Mouse (Mus musculus): ENCODE results near the gene Bcat2. TPM values are rescaled to one million over a fixed set of nuclear protein-coding genes. Genes with fewer than 3 reads are reported as not detected.
A peak's percentile ranks its signal among the peaks of the same experiment; 100 is the strongest.
"Not testable (repeated sequence)": the region's sequence is repeated elsewhere in the genome, so short reads cannot be mapped to it uniquely, and the experiment has no call there.

Gene Bcat2
- total RNA-seq (2021), result 10 to 100 TPM; 23.0 to 23.6 TPM

DNA sequence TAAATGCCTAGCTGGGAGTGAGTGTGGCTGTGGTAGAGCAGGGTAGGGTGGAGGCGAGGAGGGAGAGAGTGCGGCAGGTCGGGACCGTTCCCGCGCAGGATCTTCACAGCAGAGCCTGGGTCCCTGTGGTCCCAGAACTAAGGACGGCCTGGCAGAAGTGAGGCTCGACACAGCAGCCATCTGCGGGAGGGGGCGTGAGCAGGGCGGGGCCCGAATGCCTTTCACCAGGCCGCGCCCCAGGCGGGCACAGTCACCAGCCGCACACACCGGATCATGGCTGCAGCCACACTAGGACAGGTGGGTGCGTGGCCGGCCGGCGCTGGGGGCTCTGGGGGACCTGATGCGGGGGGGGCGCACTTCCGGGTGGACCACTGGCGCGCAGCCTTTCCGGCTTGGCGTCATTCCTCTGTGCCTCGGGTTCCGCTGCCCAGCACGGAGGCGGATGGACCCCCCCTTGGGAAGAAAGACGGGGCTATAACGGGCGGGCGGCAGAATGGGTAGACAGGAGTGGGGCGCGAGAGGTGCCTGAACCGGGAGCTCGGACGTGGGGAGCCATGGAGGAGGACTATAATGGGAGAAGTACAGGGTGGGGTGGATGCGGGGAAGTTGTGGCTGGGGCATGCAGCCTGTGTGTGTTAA lies at the start of gene Bcat2:
TSS of gene Bcat2 (plus strand) at position 51 of the 639 bp plus-strand sequence.
- DNase-seq (ENCODE audit: low spot score in 2 of 2), result peak; percentile 67 to 68
- intact Hi-C loops (cut with DNase I), result no loop called here

DNA sequence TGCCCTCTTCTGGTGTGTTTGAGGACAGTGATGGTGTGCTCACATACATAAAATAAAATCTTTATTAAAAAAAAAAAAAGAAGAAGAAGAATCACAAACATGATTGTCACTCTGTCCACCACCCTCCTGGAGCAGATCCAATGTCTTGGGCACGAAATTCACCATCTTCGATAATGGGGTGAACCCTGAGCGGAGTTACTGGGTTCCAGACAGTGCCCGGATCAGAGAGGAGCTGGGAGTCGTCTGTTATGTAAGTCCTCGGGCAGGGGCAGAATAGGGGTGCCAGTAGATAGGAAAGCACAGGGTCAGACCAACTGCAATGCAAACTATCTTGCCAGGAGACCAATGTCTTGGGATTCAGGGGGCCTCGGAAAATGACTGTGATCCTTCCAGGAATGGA lies 49.3 kb upstream of the Bcat2 start:
- intact Hi-C loops (cut with DNase I), result loop anchor here (5.0 kb wide), 1 partner anchor 43 kb away; no protein-coding TSS in a partner anchor
- DNase-seq (ENCODE audit: low spot score in 2 of 2), result no peak

DNA sequence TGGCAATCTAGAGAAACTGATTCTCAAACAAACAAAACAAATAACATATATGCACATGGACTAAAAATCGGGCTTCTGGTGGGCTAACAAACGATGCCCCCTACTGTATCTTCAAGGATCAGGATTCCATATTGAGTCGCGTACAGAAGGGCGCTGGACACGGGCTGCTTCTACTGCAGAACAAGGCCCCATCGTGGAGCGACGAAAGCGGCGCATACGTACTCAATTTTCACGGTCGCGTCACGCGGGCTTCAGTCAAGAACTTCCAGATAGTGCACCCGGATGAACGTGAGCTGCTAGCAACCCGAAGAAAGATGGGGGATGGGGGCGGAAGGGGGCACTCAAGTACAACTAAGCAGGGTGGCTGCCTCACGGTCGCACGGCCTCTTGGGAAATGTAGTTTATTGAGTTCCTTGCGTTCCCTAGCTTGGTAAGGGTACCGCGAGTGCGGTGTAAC lies 48.2 kb upstream of the Bcat2 start:
- intact Hi-C loops (cut with DNase I), result loop anchor here (5.0 kb wide), 1 partner anchor 44 kb away; no protein-coding TSS in a partner anchor
- peak; percentile 91 to 96 for DNase-seq (ENCODE audit: low spot score in 2 of 2)

DNA sequence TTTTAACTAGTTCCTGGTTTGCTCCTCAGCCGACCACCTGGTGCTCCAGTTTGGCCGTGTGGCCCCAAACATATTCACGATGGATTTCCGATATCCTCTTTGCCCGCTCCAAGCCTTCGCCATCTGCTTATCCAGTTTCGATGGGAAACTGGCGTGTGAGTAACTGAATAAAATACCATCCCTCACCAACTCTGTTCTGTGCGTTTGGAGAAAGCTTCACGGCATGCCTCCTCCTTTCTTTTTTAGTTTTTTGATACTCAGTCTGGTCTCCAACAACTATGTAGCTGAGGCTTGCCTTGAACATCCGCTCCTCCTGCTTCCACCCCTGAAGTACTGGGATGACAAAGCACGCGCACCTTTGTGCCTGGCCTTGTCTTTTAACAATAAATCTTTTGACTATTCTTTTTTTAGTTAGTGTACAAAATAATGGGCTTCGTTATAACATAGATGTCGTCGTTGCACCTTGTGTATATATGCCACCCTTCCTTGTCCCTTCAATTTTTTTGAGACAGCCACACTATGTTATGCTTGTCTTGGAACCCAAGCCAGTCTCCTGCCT lies 47.7 kb upstream of the Bcat2 start:
- DNase-seq (ENCODE audit: low spot score in 2 of 2), result no peak
- intact Hi-C loops (cut with DNase I), result loop anchor here (5.0 kb wide), 1 partner anchor 45 kb away; no protein-coding TSS in a partner anchor

DNA sequence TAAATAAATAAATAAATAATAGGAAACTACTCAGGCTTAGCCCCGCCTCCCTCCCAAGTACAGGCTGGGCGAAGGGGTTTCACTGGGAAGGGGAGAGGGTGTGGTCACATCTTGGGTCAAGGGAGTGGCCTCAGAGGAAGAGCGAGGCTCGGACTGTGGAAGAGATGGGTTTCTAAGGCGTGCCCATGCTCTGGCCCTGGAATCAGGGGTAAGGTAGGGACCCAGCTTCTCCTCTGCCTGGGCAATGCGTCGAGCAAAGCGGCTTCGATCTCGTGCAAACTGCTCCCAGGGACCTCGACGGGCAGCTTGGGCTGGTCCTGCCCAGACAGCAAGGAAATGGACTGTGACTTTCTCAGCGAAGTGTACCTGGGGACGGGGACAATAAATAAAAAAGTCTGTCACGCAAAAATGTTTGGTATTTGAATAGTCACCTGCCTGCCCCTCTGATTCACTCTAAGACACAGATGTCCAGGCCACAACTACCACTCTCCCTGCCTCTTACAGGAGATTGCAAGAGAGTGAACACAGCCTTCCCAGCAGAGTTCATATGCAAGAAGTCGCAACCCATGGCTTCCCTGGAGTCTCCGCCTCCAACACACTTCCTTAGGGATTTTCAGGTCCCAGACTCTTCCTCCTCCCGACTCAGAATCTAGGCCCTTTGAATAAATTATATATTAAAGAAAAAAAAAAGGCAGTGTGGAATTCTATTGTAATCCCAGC lies 46.8 kb upstream of the Bcat2 start:
- intact Hi-C loops (cut with DNase I), result loop anchor here (5.0 kb wide), 1 partner anchor 46 kb away; no protein-coding TSS in a partner anchor
- DNase-seq (ENCODE audit: low spot score in 2 of 2), result no peak

DNA sequence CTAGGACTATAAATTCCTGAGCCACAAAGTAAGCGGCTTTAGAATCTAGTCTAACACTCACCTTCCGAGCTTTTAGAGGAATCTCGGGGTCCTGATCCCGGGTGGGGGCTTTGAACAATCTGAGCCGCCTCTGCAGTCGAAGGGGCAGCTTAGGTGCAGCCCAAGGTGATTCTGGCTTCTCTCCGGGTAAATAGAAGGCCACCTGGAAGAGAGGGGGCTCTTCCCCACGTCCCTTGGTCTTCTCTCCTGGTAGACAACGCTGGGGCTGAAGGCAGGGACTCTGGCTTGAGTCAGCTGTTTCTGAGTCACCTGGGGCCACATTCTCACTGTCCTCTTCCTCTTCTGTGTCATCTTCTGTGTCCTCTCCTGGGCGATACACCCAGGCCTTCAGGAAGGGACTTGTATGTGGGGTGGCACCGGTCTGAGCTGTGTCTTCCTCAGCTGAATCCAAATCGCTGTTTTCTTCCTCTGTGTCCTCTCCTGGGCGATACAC lies 46.2 kb upstream of the Bcat2 start:
- DNase-seq (ENCODE audit: low spot score in 2 of 2), result no peak
- intact Hi-C loops (cut with DNase I), result loop anchor here (5.0 kb wide), 1 partner anchor 46 kb away; no protein-coding TSS in a partner anchor

DNA sequence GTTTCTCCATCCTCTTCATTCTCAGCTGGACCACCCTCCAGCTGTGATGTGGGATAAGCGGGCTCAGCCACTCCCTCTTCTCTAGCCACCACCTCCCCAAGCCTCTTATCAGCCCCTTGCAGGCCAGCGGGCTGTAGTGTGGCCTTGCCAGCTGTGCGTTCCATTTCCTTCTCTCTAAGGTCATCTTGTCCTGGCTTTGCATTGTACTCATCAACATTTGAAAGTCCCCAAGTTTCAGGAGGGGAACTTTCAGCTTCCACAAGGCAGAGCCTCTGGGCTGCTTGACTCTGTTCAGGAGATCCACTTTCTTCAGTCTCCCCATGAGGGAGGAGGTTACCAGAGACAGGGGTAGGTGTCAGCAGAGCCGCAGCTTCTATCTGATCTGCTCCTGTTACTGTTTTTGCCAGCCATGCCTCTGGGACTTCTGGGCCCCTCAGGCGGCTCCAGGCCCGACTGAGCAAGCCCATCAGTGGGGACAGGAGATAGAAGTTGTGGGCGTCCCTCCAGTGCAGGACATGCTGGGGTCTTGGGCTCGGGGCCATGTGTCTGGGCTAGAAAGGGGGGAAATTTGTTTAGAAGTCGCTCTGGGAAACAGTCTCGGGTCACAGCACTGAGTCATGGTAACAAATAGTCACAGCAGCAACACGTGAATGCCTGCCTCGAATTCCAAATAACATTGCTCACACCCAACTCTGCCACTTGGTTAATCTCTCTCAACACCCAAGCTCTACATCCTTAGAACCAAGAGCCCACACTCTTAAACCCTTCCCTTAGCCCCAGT lies 44.9 kb upstream of the Bcat2 start:
- intact Hi-C loops (cut with DNase I), result loop anchor here (5.0 kb wide), 1 partner anchor 48 kb away; no protein-coding TSS in a partner anchor
- DNase-seq (ENCODE audit: low spot score in 2 of 2), result no peak

DNA sequence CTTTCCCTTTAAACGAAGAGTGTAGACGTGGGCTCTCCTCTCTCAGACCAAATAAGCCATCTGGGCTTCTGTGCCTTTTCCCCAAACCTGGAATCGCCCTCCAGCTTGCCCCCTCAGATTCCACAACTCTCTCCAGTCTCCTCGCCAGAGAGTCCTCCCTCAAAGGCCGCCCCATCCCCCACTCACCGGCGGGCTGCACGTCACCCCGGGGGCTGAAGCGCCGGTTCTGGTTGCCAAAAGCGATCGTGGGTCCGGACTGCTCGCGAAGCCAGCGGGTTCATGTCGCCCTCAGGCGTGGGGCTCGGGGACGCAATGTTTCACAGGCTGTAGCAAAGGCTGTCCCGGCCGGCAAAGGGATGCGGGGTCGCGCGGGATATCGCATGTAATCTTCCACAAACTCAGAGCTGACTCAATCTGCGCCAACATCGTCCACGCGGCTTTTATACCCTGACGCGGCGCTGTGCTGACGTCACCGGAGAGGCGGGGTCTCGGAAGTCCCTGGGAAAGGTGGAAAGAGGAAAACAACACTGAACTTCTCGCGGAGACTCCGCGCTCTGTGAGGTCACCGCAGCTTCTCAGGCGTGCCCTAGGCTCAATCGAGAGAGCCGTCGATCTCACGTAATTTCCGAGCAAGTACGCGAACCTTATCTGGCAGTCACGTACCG lies 44.0 kb upstream of the Bcat2 start, which contains the start of the genes Ppp1r15a and Plekha4:
TSS of gene Ppp1r15a (minus strand) at position 460 of the 665 bp plus-strand sequence.
TSS of gene Plekha4 (plus strand) at position 522 of the 665 bp plus-strand sequence.
- intact Hi-C loops (cut with DNase I), result no loop called here
- peak; percentile 94 to 95 for DNase-seq (ENCODE audit: low spot score in 2 of 2)

DNA sequence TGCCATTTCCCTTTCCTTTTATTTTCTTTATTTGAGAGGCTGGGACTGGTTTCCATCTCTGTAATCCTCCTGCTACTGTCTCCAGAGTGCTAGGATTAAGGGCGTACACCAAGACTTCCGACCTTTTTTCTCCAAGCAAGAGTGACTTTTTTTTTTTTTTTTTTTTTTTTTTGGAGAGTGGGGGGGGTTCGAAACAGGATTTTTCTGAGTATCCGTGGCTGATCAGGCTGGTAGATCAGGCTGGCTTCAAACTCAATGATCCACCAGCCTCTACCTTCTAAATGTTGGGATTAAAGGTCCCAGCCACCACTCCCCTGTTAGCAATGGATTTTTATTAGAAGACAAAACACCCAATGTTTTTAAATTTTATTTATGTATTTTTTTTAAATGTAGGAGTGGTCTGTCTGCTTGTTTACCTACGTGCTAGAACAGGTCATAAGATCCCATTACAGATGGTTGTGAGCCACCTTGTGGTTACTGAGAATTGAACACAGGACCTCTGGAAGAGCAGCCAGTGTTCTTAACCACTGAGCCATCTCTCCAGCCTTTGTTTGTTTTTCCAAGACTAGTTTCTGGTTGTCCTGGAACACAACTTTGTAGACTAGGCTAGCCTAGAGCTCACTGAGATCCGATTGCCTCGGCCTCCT lies 43.4 kb upstream of the Bcat2 start:
- DNase-seq (ENCODE audit: low spot score in 2 of 2), result no peak
- intact Hi-C loops (cut with DNase I), result no loop called here

DNA sequence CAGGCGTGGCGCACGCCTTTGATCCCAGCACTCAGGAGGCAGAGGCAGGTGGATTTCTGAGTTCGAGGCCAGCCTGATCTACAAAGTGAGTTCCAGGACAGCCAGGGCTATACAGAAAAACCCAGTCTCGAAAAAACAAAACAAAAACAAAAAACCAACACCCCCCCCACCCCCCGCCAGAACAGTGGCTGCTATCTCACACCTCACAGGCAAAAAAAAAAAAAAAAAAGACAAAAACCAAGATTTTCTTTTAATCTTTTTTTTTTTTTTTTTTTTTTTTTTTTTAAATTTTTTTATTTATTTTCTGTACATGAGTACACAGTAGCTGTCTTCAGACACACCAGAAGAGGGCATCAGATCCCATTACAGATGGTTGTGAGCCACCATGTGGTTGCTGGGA lies 42.8 kb upstream of the Bcat2 start:
- DNase-seq (ENCODE audit: low spot score in 2 of 2); intact Hi-C loops (cut with DNase I): not testable (repeated sequence)

DNA sequence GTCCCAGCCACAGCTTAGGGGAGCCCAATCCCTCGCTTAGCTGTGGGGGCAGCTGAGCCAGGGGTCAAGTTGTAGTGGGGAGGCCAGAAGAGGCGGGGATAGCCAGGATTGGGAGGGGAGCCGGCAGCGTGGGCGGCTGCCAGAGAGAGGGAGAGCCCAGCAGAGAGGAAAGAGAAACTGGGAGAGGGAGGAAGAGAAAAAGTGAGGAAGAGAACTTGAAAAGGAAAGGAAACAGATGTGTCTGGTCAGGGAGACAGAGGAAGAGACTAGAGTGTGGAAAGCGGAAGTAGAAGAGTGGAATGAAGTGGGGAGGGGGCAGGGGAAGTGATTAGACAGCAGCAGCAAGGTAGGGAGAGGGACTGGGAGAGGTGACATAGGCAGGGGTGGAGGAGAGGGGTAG lies 40.5 kb upstream of the Bcat2 start:
- intact Hi-C loops (cut with DNase I), result no loop called here
- DNase-seq (ENCODE audit: low spot score in 2 of 2), result no peak

DNA sequence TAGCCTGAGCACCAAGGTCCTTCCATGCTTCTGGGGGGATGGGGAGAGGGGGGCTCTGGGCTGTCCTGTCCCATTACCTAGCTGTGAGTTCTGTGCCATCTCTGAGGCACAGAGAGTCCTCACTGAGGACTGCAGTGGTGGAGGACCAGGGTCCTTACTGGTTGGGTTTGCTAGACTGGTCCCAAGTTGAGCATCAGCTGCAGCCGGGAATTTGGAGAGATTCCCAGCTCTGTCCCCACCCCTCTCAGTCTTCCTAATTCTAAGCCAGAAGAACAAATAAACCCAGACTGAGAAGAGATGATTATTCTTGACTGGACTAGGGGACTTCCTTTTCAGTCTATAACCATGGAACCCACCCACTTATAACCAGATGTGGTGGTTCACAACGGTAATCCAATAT lies 39.3 kb upstream of the Bcat2 start:
- intact Hi-C loops (cut with DNase I), result no loop called here

DNA sequence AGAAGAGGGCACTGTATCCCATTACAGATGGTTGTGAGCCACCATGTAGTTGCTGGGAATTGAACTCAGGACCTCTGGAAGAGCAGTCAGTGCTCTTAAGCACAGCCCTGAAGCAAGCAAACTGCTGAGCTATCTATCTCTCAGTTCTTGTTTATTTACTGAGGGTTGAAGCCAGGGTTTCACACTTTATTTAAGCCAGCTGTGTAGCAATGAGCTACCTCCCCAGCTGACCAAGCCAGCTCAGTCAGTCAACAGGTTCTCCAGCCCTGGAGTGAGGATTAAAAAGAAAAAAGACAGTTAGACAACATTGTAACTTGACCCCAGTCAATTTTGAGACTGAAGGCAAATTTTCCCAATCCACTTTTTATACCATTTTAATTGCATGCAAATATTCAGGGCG lies 34.3 kb upstream of the Bcat2 start:
- intact Hi-C loops (cut with DNase I), result no loop called here
- DNase-seq (ENCODE audit: low spot score in 2 of 2), result no peak

More for the DNA sequence above, 39.3 kb upstream of the Bcat2 start:
- no peak for DNase-seq (ENCODE audit: low spot score in 2 of 2)

DNA sequence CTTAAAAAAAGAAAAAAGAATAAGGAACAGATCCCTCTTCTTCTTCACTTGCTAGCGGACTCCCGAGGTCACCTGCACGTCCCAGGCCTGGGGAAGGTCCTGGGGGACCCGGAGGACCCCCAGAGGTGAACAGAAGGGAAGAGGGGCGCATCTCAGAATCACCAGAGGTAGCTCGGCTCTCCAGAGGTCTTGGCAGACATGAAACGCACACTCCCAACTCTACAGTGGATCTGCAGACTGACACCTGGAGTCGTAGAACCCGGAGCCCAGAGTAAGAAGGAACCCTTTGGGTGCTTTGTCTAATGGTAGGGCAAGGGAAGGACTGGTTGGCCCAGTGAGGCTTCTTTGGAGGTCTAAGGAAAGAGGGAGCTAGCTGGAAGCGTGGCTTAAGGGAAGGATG lies 32.4 kb upstream of the Bcat2 start:
- intact Hi-C loops (cut with DNase I), result no loop called here

DNA sequence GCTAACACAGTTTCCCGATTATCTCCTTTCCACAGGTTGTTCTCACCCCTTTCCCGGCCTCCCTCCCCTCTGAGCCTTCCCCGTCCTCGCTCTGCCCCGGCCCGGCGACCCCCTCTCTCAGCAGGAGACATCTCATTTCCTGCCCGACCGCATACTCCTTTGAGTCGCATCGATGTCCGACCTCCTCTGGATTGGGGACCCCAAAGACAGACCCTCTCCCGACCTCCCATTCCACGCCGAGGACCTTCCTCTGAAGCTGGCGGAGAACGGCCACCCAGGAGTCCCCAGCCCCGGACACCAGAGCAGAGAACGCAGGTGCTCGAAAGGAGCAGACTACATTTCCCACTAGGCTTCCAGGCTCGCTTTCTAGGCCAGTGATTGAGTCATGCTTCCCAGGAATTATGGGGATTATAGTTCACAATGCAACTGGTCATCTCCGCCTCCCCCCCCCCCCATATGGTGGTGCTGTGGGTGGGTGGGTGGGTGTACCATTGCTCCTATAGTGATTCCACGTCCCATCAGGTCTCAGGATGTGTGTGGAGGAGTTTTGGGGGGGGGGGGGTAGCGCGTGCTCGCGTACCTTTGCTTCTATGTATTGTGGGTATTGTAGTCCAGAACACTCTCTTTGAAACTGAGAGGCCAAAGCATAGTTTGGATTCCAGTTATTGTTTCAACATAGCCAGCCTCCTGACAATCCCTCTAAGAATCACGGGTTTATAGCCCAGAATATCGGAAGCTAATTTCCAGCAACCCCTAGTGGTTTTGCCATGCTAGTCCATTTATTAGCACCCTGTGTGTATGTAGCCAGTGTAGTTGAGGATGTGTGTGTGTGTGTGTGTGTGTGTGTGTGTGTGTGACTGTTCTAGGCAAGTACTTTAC lies 31.6 kb upstream of the Bcat2 start:
- intact Hi-C loops (cut with DNase I), result no loop called here
- peak; percentile 63 to 82 for DNase-seq (ENCODE audit: low spot score in 2 of 2)

More for the DNA sequence above, 32.4 kb upstream of the Bcat2 start:
- DNase-seq (ENCODE audit: low spot score in 2 of 2), result no peak

DNA sequence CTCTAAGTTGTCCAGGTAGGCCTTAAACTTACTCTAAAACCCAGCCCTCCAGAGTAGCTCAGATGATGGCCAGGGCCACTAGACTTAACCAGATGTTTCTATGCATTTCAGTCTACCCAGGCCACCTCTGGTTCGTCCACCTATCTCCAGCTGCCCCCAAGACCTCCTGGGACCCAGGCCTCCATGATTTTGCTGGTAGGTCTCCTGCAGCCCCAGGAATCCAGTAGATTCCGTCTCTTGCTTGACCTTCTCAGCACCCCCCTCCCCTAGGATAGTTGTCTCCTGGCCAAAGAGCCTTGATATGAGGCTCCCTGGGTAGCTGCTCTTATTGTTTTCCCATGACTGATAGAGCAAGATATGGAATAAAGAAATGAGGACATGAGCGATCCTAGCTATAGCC lies 30.9 kb upstream of the Bcat2 start:
- intact Hi-C loops (cut with DNase I), result no loop called here
- no peak for DNase-seq (ENCODE audit: low spot score in 2 of 2)

DNA sequence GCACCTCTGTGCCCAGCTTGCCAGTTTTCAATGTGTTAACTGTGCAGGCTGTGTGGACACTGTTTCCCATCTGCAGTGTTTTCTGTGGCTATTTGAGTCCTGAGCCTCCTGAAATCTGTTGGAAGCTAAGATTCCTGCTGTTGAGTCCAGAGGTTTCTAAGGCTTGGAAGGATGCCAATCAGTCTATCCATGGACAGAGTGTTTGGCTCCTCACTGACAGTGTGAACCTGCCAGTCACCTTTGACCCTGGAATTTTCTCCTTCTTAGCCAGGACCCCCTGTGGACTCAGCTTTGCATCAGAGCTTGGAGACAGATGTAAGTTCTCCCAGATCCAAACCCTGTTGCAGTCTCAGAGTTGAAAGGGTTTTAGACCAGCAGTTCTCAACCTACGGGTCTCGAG lies 29.7 kb upstream of the Bcat2 start:
- DNase-seq (ENCODE audit: low spot score in 2 of 2), result no peak

More for the DNA sequence above, 29.7 kb upstream of the Bcat2 start:
- intact Hi-C loops (cut with DNase I), result no loop called here

Data from left cerebral cortex, postnatal 25 days (tissue).